Mouse (Mus musculus): ENCODE data around the gene Olfr117. TPM values are rescaled to one million over a fixed set of nuclear protein-coding genes. Genes with fewer than 3 reads are reported as not detected.
"Not testable (repeated sequence)": the region's sequence is repeated elsewhere in the genome, so short reads cannot be mapped to it uniquely, and the experiment has no call there.

Gene Olfr117
- total RNA-seq (2015), result not detected in 2 replicates
- total RNA-seq (2017), result not detected in 2 replicates

GRCm38 (mm10) chr17:37663682-37664081 lies at the start of gene Olfr117:
Gene Olfr117, minus strand, starts transcription at chr17:37663782.
- no peak for ATAC-seq (ENCODE audit: poor library complexity, severe bottlenecking)

GRCm38 (mm10) chr17:37696264-37696663 lies 32.7 kb upstream of the Olfr117 start, which contains the start of gene Olfr119:
Gene Olfr119, plus strand, starts transcription at chr17:37696564.
- not testable (repeated sequence) for ATAC-seq (ENCODE audit: poor library complexity, severe bottlenecking)

GRCm38 (mm10) chr17:37666688-37667087 lies 3.1 kb upstream of the Olfr117 start, which contains the start of gene Olfr118:
Gene Olfr118, plus strand, starts transcription at chr17:37666988.
- ATAC-seq (ENCODE audit: poor library complexity, severe bottlenecking), result no peak

- no peak for ATAC-seq (ENCODE audit: poor library complexity, severe bottlenecking)
Measured at GRCm38 (mm10) chr17:37627009-37627408, 36.6 kb downstream of the Olfr117 start, which contains the start of the genes Olfr115 and Olfr116. Gene Olfr115, minus strand, starts transcription at chr17:37627109. Gene Olfr116, minus strand, starts transcription at chr17:37627199.

Other genes with a start within 250 kb of the Olfr117 start
- not detected in 2 replicates for gene Olfr108, start 218.3 kb downstream of the Olfr117 start, total RNA-seq (2015)
- not detected in 2 replicates for gene Olfr108, start 218.3 kb downstream of the Olfr117 start, total RNA-seq (2017)
- not detected in 2 replicates for gene Olfr109, start 204.9 kb downstream of the Olfr117 start, total RNA-seq (2015)
- not detected in 2 replicates for gene Olfr109, start 204.9 kb downstream of the Olfr117 start, total RNA-seq (2017)
- gene H2-M2, start 180.2 kb downstream of the Olfr117 start, total RNA-seq (2015), result 0.62 TPM in 1 of 2 replicates, not detected in the other
- gene H2-M2, start 180.2 kb downstream of the Olfr117 start, total RNA-seq (2017), result not detected in 2 replicates
- not detected in 2 replicates for gene Olfr110, start 171.3 kb downstream of the Olfr117 start, total RNA-seq (2015)
- not detected in 2 replicates for gene Olfr110, start 171.3 kb downstream of the Olfr117 start, total RNA-seq (2017)
- not detected in 2 replicates for gene Olfr111, start 155.8 kb downstream of the Olfr117 start, total RNA-seq (2015)
- not detected in 2 replicates for gene Olfr111, start 155.8 kb downstream of the Olfr117 start, total RNA-seq (2017)
- not detected in 2 replicates for gene Olfr112, start 94.3 kb downstream of the Olfr117 start, total RNA-seq (2015)
- not detected in 2 replicates for gene Olfr112, start 94.3 kb downstream of the Olfr117 start, total RNA-seq (2017)
- gene Olfr113, start 86.1 kb downstream of the Olfr117 start, total RNA-seq (2015), result not detected in 2 replicates
- not detected in 2 replicates for gene Olfr113, start 86.1 kb downstream of the Olfr117 start, total RNA-seq (2017)
- gene Olfr114, start 71.0 kb downstream of the Olfr117 start, total RNA-seq (2015), result not detected in 2 replicates
- gene Olfr114, start 71.0 kb downstream of the Olfr117 start, total RNA-seq (2017), result not detected in 2 replicates
- gene Olfr115, start 36.7 kb downstream of the Olfr117 start, total RNA-seq (2015), result not detected in 2 replicates
- gene Olfr115, start 36.7 kb downstream of the Olfr117 start, total RNA-seq (2017), result not detected in 2 replicates
- gene Olfr116, start 36.6 kb downstream of the Olfr117 start, total RNA-seq (2015), result not detected in 2 replicates
- not detected in 2 replicates for gene Olfr116, start 36.6 kb downstream of the Olfr117 start, total RNA-seq (2017)
- not detected in 2 replicates for gene Olfr118, start 3.2 kb upstream of the Olfr117 start, total RNA-seq (2015)
- gene Olfr118, start 3.2 kb upstream of the Olfr117 start, total RNA-seq (2017), result not detected in 2 replicates
- not detected in 2 replicates for gene Olfr119, start 32.8 kb upstream of the Olfr117 start, total RNA-seq (2015)
- not detected in 2 replicates for gene Olfr119, start 32.8 kb upstream of the Olfr117 start, total RNA-seq (2017)
- not detected in 2 replicates for gene Olfr120, start 58.0 kb upstream of the Olfr117 start, total RNA-seq (2015)
- gene Olfr120, start 58.0 kb upstream of the Olfr117 start, total RNA-seq (2017), result not detected in 2 replicates
- not detected in 2 replicates for gene Olfr121, start 85.1 kb upstream of the Olfr117 start, total RNA-seq (2015)
- gene Olfr121, start 85.1 kb upstream of the Olfr117 start, total RNA-seq (2017), result not detected in 2 replicates
- gene Olfr122, start 104.8 kb upstream of the Olfr117 start, total RNA-seq (2015), result not detected in 2 replicates
- gene Olfr122, start 104.8 kb upstream of the Olfr117 start, total RNA-seq (2017), result not detected in 2 replicates
- not detected in 2 replicates for gene Olfr123, start 129.7 kb upstream of the Olfr117 start, total RNA-seq (2015)
- not detected in 2 replicates for gene Olfr123, start 129.7 kb upstream of the Olfr117 start, total RNA-seq (2017)
- gene Olfr124, start 136.1 kb upstream of the Olfr117 start, total RNA-seq (2015), result not detected in 2 replicates
- gene Olfr124, start 136.1 kb upstream of the Olfr117 start, total RNA-seq (2017), result not detected in 2 replicates
- not detected in 2 replicates for gene Olfr125, start 169.2 kb upstream of the Olfr117 start, total RNA-seq (2015)
- not detected in 2 replicates for gene Olfr125, start 169.2 kb upstream of the Olfr117 start, total RNA-seq (2017)
- gene Olfr126, start 183.7 kb upstream of the Olfr117 start, total RNA-seq (2015), result not detected in 2 replicates
- gene Olfr126, start 183.7 kb upstream of the Olfr117 start, total RNA-seq (2017), result not detected in 2 replicates
- gene Olfr127, start 236.7 kb upstream of the Olfr117 start, total RNA-seq (2015), result not detected in 2 replicates
- not detected in 2 replicates for gene Olfr127, start 236.7 kb upstream of the Olfr117 start, total RNA-seq (2017)

Measured in megakaryocyte, adult 5-6 weeks (primary cell).